Mouse (Mus musculus) erythroblast, embryonic 14.5 days (primary cell): ENCODE results near the gene Pnliprp2.

ENCODE experiments used
- GATA1 ChIP-seq: IDR thresholded peaks from 2 replicates; pipeline ENCODE4 v1.6.1; 2012; ENCODE audit warnings: low read length, inconsistent platforms, mixed read lengths
- TAL1 ChIP-seq: IDR thresholded peaks from 3 replicates; pipeline ENCODE4 v1.6.1; 2012; ENCODE audit warnings: low read length, inconsistent platforms, mixed read lengths

DNA sequence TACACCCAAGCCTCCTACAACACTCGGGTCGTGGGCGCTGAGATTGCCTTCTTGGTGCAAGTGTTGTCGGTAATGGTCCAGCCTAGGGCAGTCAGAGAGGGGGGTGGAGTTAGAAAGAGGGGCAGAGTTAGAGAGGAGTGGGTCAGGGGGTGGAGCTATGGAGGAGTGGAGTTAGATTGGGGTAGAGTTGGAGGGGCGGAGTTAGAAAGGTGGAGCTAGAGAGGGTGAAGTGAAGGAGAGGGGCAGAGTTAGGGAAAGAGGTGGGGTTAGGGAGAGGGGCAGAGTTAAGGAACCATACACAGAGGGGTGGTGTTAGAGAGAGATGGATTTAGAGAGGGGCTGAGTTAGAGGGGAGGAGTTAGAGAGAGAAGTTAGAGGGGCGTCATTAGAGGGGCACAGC, 2.8 kb downstream of the Pnliprp2 start:
- no peak for TF ChIP-seq GATA1
- no peak for TF ChIP-seq TAL1
